Mouse (Mus musculus): Measurements from ENCODE around the gene Ctla4. TPM values are rescaled to one million over a fixed set of nuclear protein-coding genes. Genes with fewer than 3 reads are reported as not detected.

The Ctla4 gene
- polyA plus RNA-seq, 1 experiment from 2014 or later, result not detected

GRCm38 (mm10) chr1:60929036-60929435, 42.2 kb downstream of the Ctla4 start:
- H3K4me1 ChIP-seq (ENCODE audit: control insufficient read depth, insufficient read depth, low read length), result no peaks in the 10 kb centered on the region
- H3K27ac ChIP-seq (ENCODE audit: low read depth, low read length), result no peak overlapping the region
- H3K9me3 ChIP-seq (replicated peaks; ENCODE audit: control insufficient read depth, low read length), result no peaks in the 10 kb centered on the region
- no peaks in the 10 kb centered on the region for H3K36me3 ChIP-seq (ENCODE audit: control insufficient read depth, insufficient read depth, low read length)
- H3K4me3 ChIP-seq (ENCODE audit: low read depth, low read length), result no peak overlapping the region
- DNase-seq (ENCODE audit: low spot score) (no peak), ATAC-seq (no peak)
- 90% methylated on average over 3 of the region's 3 CpGs for WGBS
- H3K9ac ChIP-seq (ENCODE audit: low read length), result no peak overlapping the region
- H3K4me2 ChIP-seq (ENCODE audit: low read length), result no peak overlapping the region
- no peaks in the 10 kb centered on the region for H3K27me3 ChIP-seq (replicated peaks; ENCODE audit: control insufficient read depth, insufficient read depth, low read length)

- Histone ChIP-seq H3K4me2 (ENCODE audit: low read length) (no peak overlapping the region), H3K9me3 (replicated peaks; ENCODE audit: control insufficient read depth, low read length) (no peaks in the 10 kb centered on the region), H3K27ac (ENCODE audit: low read depth, low read length) (no peak overlapping the region), H3K4me3 (ENCODE audit: low read depth, low read length) (no peak overlapping the region), H3K9ac (ENCODE audit: low read length) (no peak overlapping the region), H3K4me1 (ENCODE audit: control insufficient read depth, insufficient read depth, low read length) (no peaks in the 10 kb centered on the region), H3K27me3 (replicated peaks; ENCODE audit: control insufficient read depth, insufficient read depth, low read length) (no peaks in the 10 kb centered on the region), H3K36me3 (ENCODE audit: control insufficient read depth, insufficient read depth, low read length) (no peaks in the 10 kb centered on the region)
- 84% methylated on average over 7 of the region's 7 CpGs for WGBS
- no peak for ATAC-seq
- no peak for DNase-seq (ENCODE audit: low spot score)
Observed at GRCm38 (mm10) chr1:60930397-60930796, 43.6 kb downstream of the Ctla4 start.

- Histone ChIP-seq H3K4me1 (ENCODE audit: control insufficient read depth, insufficient read depth, low read length) (no peaks in the 10 kb centered on the region), H3K36me3 (ENCODE audit: control insufficient read depth, insufficient read depth, low read length) (no peaks in the 10 kb centered on the region), H3K4me2 (ENCODE audit: low read length) (no peak overlapping the region), H3K4me3 (ENCODE audit: low read depth, low read length) (no peak overlapping the region), H3K27ac (ENCODE audit: low read depth, low read length) (no peak overlapping the region), H3K9me3 (replicated peaks; ENCODE audit: control insufficient read depth, low read length) (no peaks in the 10 kb centered on the region), H3K27me3 (replicated peaks; ENCODE audit: control insufficient read depth, insufficient read depth, low read length) (no peaks in the 10 kb centered on the region), H3K9ac (ENCODE audit: low read length) (no peak overlapping the region)
- WGBS, result 49% methylated on average over 8 of the region's 8 CpGs
- DNase-seq (ENCODE audit: low spot score) (peak; percentile 44), ATAC-seq (peak; percentile 66)
Observed at GRCm38 (mm10) chr1:60935968-60936581, 49.3 kb downstream of the Ctla4 start.

- Histone ChIP-seq H3K36me3 (ENCODE audit: control insufficient read depth, insufficient read depth, low read length) (no peaks in the 10 kb centered on the region), H3K4me2 (ENCODE audit: low read length) (no peak overlapping the region), H3K4me1 (ENCODE audit: control insufficient read depth, insufficient read depth, low read length) (no peaks in the 10 kb centered on the region), H3K9me3 (replicated peaks; ENCODE audit: control insufficient read depth, low read length) (no peaks in the 10 kb centered on the region), H3K9ac (ENCODE audit: low read length) (no peak overlapping the region), H3K27ac (ENCODE audit: low read depth, low read length) (no peak overlapping the region), H3K4me3 (ENCODE audit: low read depth, low read length) (no peak overlapping the region), H3K27me3 (replicated peaks; ENCODE audit: control insufficient read depth, insufficient read depth, low read length) (no peaks in the 10 kb centered on the region)
- DNase-seq (ENCODE audit: low spot score) (no peak), ATAC-seq (no peak)
- WGBS, result 86% methylated on average over 6 of the region's 6 CpGs
Observed at GRCm38 (mm10) chr1:60936963-60937711, 50.3 kb downstream of the Ctla4 start.

GRCm38 (mm10) chr1:60938256-60938655, 51.5 kb downstream of the Ctla4 start:
- Histone ChIP-seq H3K27me3 (replicated peaks; ENCODE audit: control insufficient read depth, insufficient read depth, low read length) (no peaks in the 10 kb centered on the region), H3K9me3 (replicated peaks; ENCODE audit: control insufficient read depth, low read length) (no peaks in the 10 kb centered on the region), H3K36me3 (ENCODE audit: control insufficient read depth, insufficient read depth, low read length) (no peaks in the 10 kb centered on the region), H3K9ac (ENCODE audit: low read length) (no peak overlapping the region), H3K4me3 (ENCODE audit: low read depth, low read length) (no peak overlapping the region), H3K4me2 (ENCODE audit: low read length) (no peak overlapping the region), H3K27ac (ENCODE audit: low read depth, low read length) (no peak overlapping the region), H3K4me1 (ENCODE audit: control insufficient read depth, insufficient read depth, low read length) (no peaks in the 10 kb centered on the region)
- DNase-seq (ENCODE audit: low spot score), result no peak
- ATAC-seq, result no peak
- 80% methylated on average over 2 of the region's 2 CpGs for WGBS

GRCm38 (mm10) chr1:60938974-60939373, 52.2 kb downstream of the Ctla4 start:
- 85% methylated on average over 5 of the region's 5 CpGs for WGBS
- Histone ChIP-seq H3K4me2 (ENCODE audit: low read length) (no peak overlapping the region), H3K4me3 (ENCODE audit: low read depth, low read length) (no peak overlapping the region), H3K4me1 (ENCODE audit: control insufficient read depth, insufficient read depth, low read length) (no peaks in the 10 kb centered on the region), H3K9me3 (replicated peaks; ENCODE audit: control insufficient read depth, low read length) (no peaks in the 10 kb centered on the region), H3K27me3 (replicated peaks; ENCODE audit: control insufficient read depth, insufficient read depth, low read length) (no peaks in the 10 kb centered on the region), H3K9ac (ENCODE audit: low read length) (no peak overlapping the region), H3K36me3 (ENCODE audit: control insufficient read depth, insufficient read depth, low read length) (no peaks in the 10 kb centered on the region), H3K27ac (ENCODE audit: low read depth, low read length) (no peak overlapping the region)
- ATAC-seq (no peak), DNase-seq (ENCODE audit: low spot score) (no peak)

GRCm38 (mm10) chr1:60940023-60940422, 53.2 kb downstream of the Ctla4 start:
- no peak overlapping the region for H3K27ac ChIP-seq (ENCODE audit: low read depth, low read length)
- DNase-seq (ENCODE audit: low spot score) (no peak), ATAC-seq (no peak)
- no peak overlapping the region for H3K4me3 ChIP-seq (ENCODE audit: low read depth, low read length)
- H3K9ac ChIP-seq (ENCODE audit: low read length), result no peak overlapping the region
- WGBS, result 72% methylated on average over 3 of the region's 3 CpGs
- no peaks in the 10 kb centered on the region for H3K27me3 ChIP-seq (replicated peaks; ENCODE audit: control insufficient read depth, insufficient read depth, low read length)
- H3K4me1 ChIP-seq (ENCODE audit: control insufficient read depth, insufficient read depth, low read length), result no peaks in the 10 kb centered on the region
- H3K36me3 ChIP-seq (ENCODE audit: control insufficient read depth, insufficient read depth, low read length), result no peaks in the 10 kb centered on the region
- no peaks in the 10 kb centered on the region for H3K9me3 ChIP-seq (replicated peaks; ENCODE audit: control insufficient read depth, low read length)
- no peak overlapping the region for H3K4me2 ChIP-seq (ENCODE audit: low read length)

- ATAC-seq, result no peak
- H3K4me1 ChIP-seq (ENCODE audit: control insufficient read depth, insufficient read depth, low read length), result no peaks in the 10 kb centered on the region
- H3K27me3 ChIP-seq (replicated peaks; ENCODE audit: control insufficient read depth, insufficient read depth, low read length), result no peaks in the 10 kb centered on the region
- H3K9ac ChIP-seq (ENCODE audit: low read length), result no peak overlapping the region
- H3K27ac ChIP-seq (ENCODE audit: low read depth, low read length), result no peak overlapping the region
- 74% methylated on average over 1 of the region's 1 CpGs for WGBS
- H3K4me2 ChIP-seq (ENCODE audit: low read length), result no peak overlapping the region
- DNase-seq (ENCODE audit: low spot score), result no peak
- no peaks in the 10 kb centered on the region for H3K36me3 ChIP-seq (ENCODE audit: control insufficient read depth, insufficient read depth, low read length)
- H3K9me3 ChIP-seq (replicated peaks; ENCODE audit: control insufficient read depth, low read length), result no peaks in the 10 kb centered on the region
- no peak overlapping the region for H3K4me3 ChIP-seq (ENCODE audit: low read depth, low read length)
Observed at GRCm38 (mm10) chr1:60940620-60941019, 53.8 kb downstream of the Ctla4 start.

Measured in forebrain, embryonic 14.5 days (tissue).